Mouse (Mus musculus) bone marrow, adult 2 months (tissue): ENCODE data around the gene Tnip1.

Source experiments
- CTCF ChIP-seq: fragments of 200-500 bp; IDR thresholded peaks from 2 replicates; pipeline ENCODE4 v1.5.1; 2011; ENCODE audit warnings: low read length, control low read depth; ENCODE audit not compliant: control insufficient read depth, insufficient read depth
- POLR2A ChIP-seq: fragments of 200-500 bp; IDR thresholded peaks from 2 replicates; pipeline ENCODE4 v1.6.1; 2011; ENCODE audit warnings: low read depth, mild to moderate bottlenecking, control low read depth, low read length, borderline replicate concordance; ENCODE audit not compliant: control insufficient read depth

GRCm38 (mm10) chr11:54934198-54934597 is 28.5 kb downstream of the Tnip1 start:
- TF ChIP-seq CTCF, result no peak
- no peak for TF ChIP-seq POLR2A
